Mouse (Mus musculus): ENCODE measurements at regions not wholly inside any gene's neighbourhood (a gene's known extent, or its start where the extent isn't known, plus 50 kb on each side); places are given as distances from the start of the nearest gene placed in this dataset.

- TF ChIP-seq CTCF (IDR thresholded peaks at IDR 0.05; ENCODE audit: low read depth): no peak
- no peak for TF ChIP-seq EP300 (IDR thresholded peaks at IDR 0.05; ENCODE audit: low read depth)
These were observed 662.8 kb downstream of the Bckdhb start for GRCm38 (mm10) chr9:84587791-84588190.

Data from liver, postnatal 0 days (tissue).